Mouse (Mus musculus): Measurements from ENCODE around the gene Intu. TPM values are rescaled to one million over a fixed set of nuclear protein-coding genes. Genes with fewer than 3 reads are reported as not detected.

The Intu gene
- polyA plus RNA-seq, 2 experiments = 2.8 to 6.4 TPM

DNA sequence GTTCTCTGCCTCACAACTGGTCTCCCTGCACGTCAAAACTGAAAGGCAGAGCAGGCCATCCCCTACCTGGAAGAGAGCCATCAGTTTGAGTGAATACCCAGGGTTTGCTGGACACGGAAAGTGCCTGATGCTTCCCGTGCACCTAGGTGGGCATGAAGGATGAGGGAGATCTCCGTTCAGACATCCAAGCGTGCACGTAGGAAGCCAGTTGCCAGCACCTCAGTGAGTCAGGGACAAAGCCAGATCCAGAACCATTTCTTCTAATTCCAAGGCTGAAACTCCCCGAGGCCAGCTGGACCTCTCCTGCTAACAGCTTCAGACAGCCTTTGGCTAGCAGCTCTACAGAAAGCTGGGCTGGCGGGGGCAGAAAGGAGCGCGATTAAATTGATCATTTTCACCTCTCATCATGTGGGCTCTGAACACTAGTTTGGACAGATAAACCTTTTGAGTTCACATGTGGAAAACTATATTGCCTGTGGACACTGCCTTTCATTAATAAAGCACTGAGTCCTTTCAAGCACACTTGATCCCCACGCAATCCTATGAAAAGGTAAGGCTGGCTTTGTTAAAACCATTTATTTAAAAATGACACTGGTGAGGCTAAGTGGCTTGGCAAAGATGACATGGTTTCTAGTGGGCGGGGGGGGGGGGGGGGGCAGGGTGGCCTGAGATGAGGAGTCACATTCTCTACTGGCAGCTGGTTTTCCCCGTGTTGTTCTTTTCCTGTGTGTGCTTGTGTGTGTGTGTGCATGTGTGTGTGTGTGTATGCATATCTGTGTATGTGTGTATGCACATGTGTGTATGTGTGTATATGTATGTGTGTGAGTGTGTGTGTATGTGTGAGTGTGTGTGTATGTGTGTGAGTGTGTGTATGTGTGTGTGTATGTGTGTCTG lies 17.9 kb upstream of the Intu start:
- Histone ChIP-seq H3K4me2 (replicated peaks; ENCODE audit: low read depth, low read length, severe bottlenecking) (no peak overlapping the region), H3K9ac (ENCODE audit: low read depth, low read length, severe bottlenecking) (no peak overlapping the region), H3K9me3 (ENCODE audit: control insufficient read depth, low read length) (no peaks in the 10 kb centered on the region), H3K27me3 (ENCODE audit: control insufficient read depth, insufficient read depth, low read length) (no peaks in the 10 kb centered on the region), H3K36me3 (ENCODE audit: control insufficient read depth, insufficient read depth, low read length) (no peaks in the 10 kb centered on the region), H3K4me1 (ENCODE audit: control insufficient read depth, insufficient read depth, low read length) (no peaks in the 10 kb centered on the region; the same call in 1 of the 2 replicates), H3K27ac (replicated peaks; ENCODE audit: low read depth, low read length) (no peak overlapping the region), H3K4me3 (replicated peaks; ENCODE audit: low read length) (no peak overlapping the region)
- WGBS = 79% methylated on average over 13 of the region's 13 CpGs
- TF ChIP-seq POLR2A (IDR thresholded peaks at IDR 0.05; ENCODE audit: borderline replicate concordance, extremely low read depth, insufficient read depth, insufficient read length) = no peak
- ATAC-seq (ENCODE audit: low FRiP score, low read depth) (no peak), DNase-seq (ENCODE audit: low spot score) (no peak)

- Histone ChIP-seq H3K27ac (replicated peaks; ENCODE audit: low read depth, low read length) (no peak overlapping the region), H3K9me3 (ENCODE audit: control insufficient read depth, low read length) (no peaks in the 10 kb centered on the region), H3K27me3 (ENCODE audit: control insufficient read depth, insufficient read depth, low read length) (no peaks in the 10 kb centered on the region), H3K4me1 (ENCODE audit: control insufficient read depth, insufficient read depth, low read length) (no peaks in the 10 kb centered on the region), H3K4me3 (replicated peaks; ENCODE audit: low read length) (no peak overlapping the region), H3K4me2 (replicated peaks; ENCODE audit: low read depth, low read length, severe bottlenecking) (no peak overlapping the region), H3K9ac (ENCODE audit: low read depth, low read length, severe bottlenecking) (no peak overlapping the region), H3K36me3 (ENCODE audit: control insufficient read depth, insufficient read depth, low read length) (no peaks in the 10 kb centered on the region)
- no peak for TF ChIP-seq POLR2A (IDR thresholded peaks at IDR 0.05; ENCODE audit: borderline replicate concordance, extremely low read depth, insufficient read depth, insufficient read length)
- 79% methylated on average over 3 of the region's 3 CpGs for WGBS
- no peak for ATAC-seq (ENCODE audit: low FRiP score, low read depth)
- DNase-seq (ENCODE audit: low spot score) = no peak
These were observed 12.8 kb upstream of the Intu start for GRCm38 (mm10) chr3:40518240-40518639.

GRCm38 (mm10) chr3:40519555-40519954 lies 11.5 kb upstream of the Intu start:
- H3K9me3 ChIP-seq (ENCODE audit: control insufficient read depth, low read length) = no peaks in the 10 kb centered on the region
- 54% methylated on average over 3 of the region's 3 CpGs for WGBS
- H3K4me3 ChIP-seq (replicated peaks; ENCODE audit: low read length) = no peak overlapping the region
- ATAC-seq (ENCODE audit: low FRiP score, low read depth) = no peak
- H3K9ac ChIP-seq (ENCODE audit: low read depth, low read length, severe bottlenecking) = no peak overlapping the region
- no peak overlapping the region for H3K27ac ChIP-seq (replicated peaks; ENCODE audit: low read depth, low read length)
- DNase-seq (ENCODE audit: low spot score) = no peak
- TF ChIP-seq POLR2A (IDR thresholded peaks at IDR 0.05; ENCODE audit: borderline replicate concordance, extremely low read depth, insufficient read depth, insufficient read length) = no peak
- no peaks in the 10 kb centered on the region for H3K27me3 ChIP-seq (ENCODE audit: control insufficient read depth, insufficient read depth, low read length)
- H3K36me3 ChIP-seq (ENCODE audit: control insufficient read depth, insufficient read depth, low read length) = no peaks in the 10 kb centered on the region
- no peaks in the 10 kb centered on the region for H3K4me1 ChIP-seq (ENCODE audit: control insufficient read depth, insufficient read depth, low read length)
- H3K4me2 ChIP-seq (replicated peaks; ENCODE audit: low read depth, low read length, severe bottlenecking) = no peak overlapping the region

DNA sequence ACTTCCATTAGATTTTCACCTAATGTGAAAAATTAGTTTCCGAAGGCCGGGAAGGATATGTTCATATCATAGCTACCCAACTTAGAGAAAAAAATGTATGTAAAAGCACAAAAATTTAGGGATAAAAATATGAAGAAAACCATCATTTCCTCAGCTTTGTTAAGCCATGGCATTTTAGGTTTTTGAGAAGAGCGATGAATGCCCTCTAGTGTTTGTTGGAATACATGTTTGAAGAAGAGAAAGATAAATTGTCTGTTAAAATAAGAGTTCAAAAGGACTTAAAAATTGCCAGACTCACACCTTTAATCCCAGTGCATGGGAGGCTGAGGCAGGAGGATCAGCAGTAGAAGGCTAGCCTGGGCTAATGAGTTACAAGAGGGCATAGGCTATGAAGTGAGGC lies 10.5 kb upstream of the Intu start:
- Histone ChIP-seq H3K27me3 (ENCODE audit: control insufficient read depth, insufficient read depth, low read length) (no peaks in the 10 kb centered on the region), H3K4me1 (ENCODE audit: control insufficient read depth, insufficient read depth, low read length) (no peaks in the 10 kb centered on the region), H3K27ac (replicated peaks; ENCODE audit: low read depth, low read length) (no peak overlapping the region), H3K36me3 (ENCODE audit: control insufficient read depth, insufficient read depth, low read length) (no peaks in the 10 kb centered on the region), H3K4me2 (replicated peaks; ENCODE audit: low read depth, low read length, severe bottlenecking) (no peak overlapping the region), H3K9ac (ENCODE audit: low read depth, low read length, severe bottlenecking) (no peak overlapping the region), H3K4me3 (replicated peaks; ENCODE audit: low read length) (no peak overlapping the region), H3K9me3 (ENCODE audit: control insufficient read depth, low read length) (no peaks in the 10 kb centered on the region)
- DNase-seq (ENCODE audit: low spot score) (no peak), ATAC-seq (ENCODE audit: low FRiP score, low read depth) (no peak)
- no peak for TF ChIP-seq POLR2A (IDR thresholded peaks at IDR 0.05; ENCODE audit: borderline replicate concordance, extremely low read depth, insufficient read depth, insufficient read length)
- 92% methylated on average over 3 of the region's 3 CpGs for WGBS

GRCm38 (mm10) chr3:40522446-40522845 lies 8.6 kb upstream of the Intu start:
- no peak overlapping the region for H3K27ac ChIP-seq (replicated peaks; ENCODE audit: low read depth, low read length)
- no peak for ATAC-seq (ENCODE audit: low FRiP score, low read depth)
- no peak overlapping the region for H3K4me3 ChIP-seq (replicated peaks; ENCODE audit: low read length)
- no peaks in the 10 kb centered on the region for H3K9me3 ChIP-seq (ENCODE audit: control insufficient read depth, low read length)
- no peak for DNase-seq (ENCODE audit: low spot score)
- 36% methylated on average over 6 of the region's 6 CpGs for WGBS
- no peak for TF ChIP-seq POLR2A (IDR thresholded peaks at IDR 0.05; ENCODE audit: borderline replicate concordance, extremely low read depth, insufficient read depth, insufficient read length)
- H3K36me3 ChIP-seq (ENCODE audit: control insufficient read depth, insufficient read depth, low read length) = no peaks in the 10 kb centered on the region
- peaks cover 4% of the 10 kb centered on the region; the same call in 1 of the 2 replicates for H3K4me1 ChIP-seq (ENCODE audit: control insufficient read depth, insufficient read depth, low read length)
- H3K27me3 ChIP-seq (ENCODE audit: control insufficient read depth, insufficient read depth, low read length) = no peaks in the 10 kb centered on the region
- no peak overlapping the region for H3K9ac ChIP-seq (ENCODE audit: low read depth, low read length, severe bottlenecking)
- no peak overlapping the region for H3K4me2 ChIP-seq (replicated peaks; ENCODE audit: low read depth, low read length, severe bottlenecking)
